Mouse (Mus musculus): Measurements from ENCODE around the gene Cpsf3.
A peak's percentile ranks its signal among the peaks of the same experiment; 100 is the strongest.

The Cpsf3 gene

GRCm38 (mm10) chr12:21288716-21289395 lies 3.7 kb downstream of the Cpsf3 start:
- no peak for DNase-seq (ENCODE audit: low read depth, low spot score)

GRCm38 (mm10) chr12:21289651-21290050 lies 4.5 kb downstream of the Cpsf3 start:
- DNase-seq (ENCODE audit: low read depth, low spot score), result no peak

- no peak for DNase-seq (ENCODE audit: low read depth, low spot score)
Observed at GRCm38 (mm10) chr12:21298856-21299255, 13.7 kb downstream of the Cpsf3 start.

GRCm38 (mm10) chr12:21301324-21301723 lies 16.1 kb downstream of the Cpsf3 start:
- DNase-seq (ENCODE audit: low read depth, low spot score), result no peak

- no peak for DNase-seq (ENCODE audit: low read depth, low spot score)
Observed at GRCm38 (mm10) chr12:21301932-21302331, 16.7 kb downstream of the Cpsf3 start.

- no peak for DNase-seq (ENCODE audit: low read depth, low spot score)
Observed at GRCm38 (mm10) chr12:21302361-21302783, 17.2 kb downstream of the Cpsf3 start.

GRCm38 (mm10) chr12:21305741-21306140 lies 20.6 kb downstream of the Cpsf3 start:
- no peak for DNase-seq (ENCODE audit: low read depth, low spot score)

- no peak for DNase-seq (ENCODE audit: low read depth, low spot score)
Observed at GRCm38 (mm10) chr12:21306721-21307120, 21.5 kb downstream of the Cpsf3 start.

- no peak for DNase-seq (ENCODE audit: low read depth, low spot score)
Observed at GRCm38 (mm10) chr12:21312201-21312600, 27.0 kb downstream of the Cpsf3 start.

- peak; percentile 95 for DNase-seq (ENCODE audit: low read depth, low spot score)
Observed at GRCm38 (mm10) chr12:21315923-21316868, 31.0 kb downstream of the Cpsf3 start, which contains the start of gene Iah1. Iah1 (plus strand) TSS chr12:21316389.

- no peak for DNase-seq (ENCODE audit: low read depth, low spot score)
Observed at GRCm38 (mm10) chr12:21316869-21317265, 31.7 kb downstream of the Cpsf3 start.

- DNase-seq (ENCODE audit: low read depth, low spot score), result peak; percentile 87
Observed at GRCm38 (mm10) chr12:21318143-21318895, 33.1 kb downstream of the Cpsf3 start.

GRCm38 (mm10) chr12:21320317-21320716 lies 35.1 kb downstream of the Cpsf3 start:
- DNase-seq (ENCODE audit: low read depth, low spot score), result no peak

GRCm38 (mm10) chr12:21321170-21321569 lies 36.0 kb downstream of the Cpsf3 start:
- no peak for DNase-seq (ENCODE audit: low read depth, low spot score)

- no peak for DNase-seq (ENCODE audit: low read depth, low spot score)
Observed at GRCm38 (mm10) chr12:21322296-21322695, 37.1 kb downstream of the Cpsf3 start.

- no peak for DNase-seq (ENCODE audit: low read depth, low spot score)
Observed at GRCm38 (mm10) chr12:21322856-21323255, 37.7 kb downstream of the Cpsf3 start.

GRCm38 (mm10) chr12:21324101-21324500 lies 38.9 kb downstream of the Cpsf3 start:
- no peak for DNase-seq (ENCODE audit: low read depth, low spot score)

GRCm38 (mm10) chr12:21325266-21325665 lies 40.1 kb downstream of the Cpsf3 start:
- no peak for DNase-seq (ENCODE audit: low read depth, low spot score)

- no peak for DNase-seq (ENCODE audit: low read depth, low spot score)
Observed at GRCm38 (mm10) chr12:21326325-21326724, 41.1 kb downstream of the Cpsf3 start.

GRCm38 (mm10) chr12:21329661-21330400 lies 44.6 kb downstream of the Cpsf3 start:
- no peak for DNase-seq (ENCODE audit: low read depth, low spot score)

- DNase-seq (ENCODE audit: low read depth, low spot score), result no peak
Observed at GRCm38 (mm10) chr12:21330961-21331576, 45.9 kb downstream of the Cpsf3 start.
